Mouse (Mus musculus) gastrocnemius, postnatal 36 days (tissue): ENCODE data around the gene Myog. TPM values are rescaled to one million over a fixed set of nuclear protein-coding genes. Genes with fewer than 3 reads are reported as not detected.

Experiments used
- total RNA-seq, 2 experiments: library from RNA; stranded (reverse); gene quantifications; 2 replicates each; pipeline ENCODE4 v1.2.3; 2021

Myog gene
- total RNA-seq, 2 experiments from 2014 or later, result 20.1 to 20.9 TPM

Other genes with a start within 250 kb of the Myog start
- gene Btg2, start 210.9 kb upstream of the Myog start, total RNA-seq, result 10 to 100 TPM; 31.5 to 54.9 TPM
- not detected for gene Chit1, start 178.7 kb upstream of the Myog start, total RNA-seq
- 1 to 10 TPM in 1 of 2 experiments, under 1 TPM in 1; 0.64 to 1.8 TPM for gene Chil1, start 107.8 kb upstream of the Myog start, total RNA-seq
- gene Mybph, start 96.5 kb upstream of the Myog start, total RNA-seq, result 100 to 1,000 TPM; 547 to 589 TPM
- under 1 TPM; 0.33 to 0.59 TPM for gene Adora1, start 54.6 kb upstream of the Myog start, total RNA-seq
- gene Ppfia4, start 42.9 kb downstream of the Myog start, total RNA-seq, result 1 to 10 TPM in 1 of 2 experiments, under 1 TPM in 1; 0.99 to 1.2 TPM
- gene Tmem183a, start 72.0 kb downstream of the Myog start, total RNA-seq, result 10 to 100 TPM; 11.6 to 16.9 TPM
- gene 4933406M09Rik, start 96.0 kb downstream of the Myog start, total RNA-seq, result not detected
- gene Cyb5r1, start 115.6 kb downstream of the Myog start, total RNA-seq, result 10 to 100 TPM; 76.6 to 96.3 TPM
- 100 to 1,000 TPM; 158 to 166 TPM for gene Adipor1, start 125.4 kb downstream of the Myog start, total RNA-seq
- gene Klhl12, start 165.5 kb downstream of the Myog start, total RNA-seq, result 10 to 100 TPM; 14.4 to 15.1 TPM
- 1 to 10 TPM; 5.1 to 5.5 TPM for gene Rabif, start 204.7 kb downstream of the Myog start, total RNA-seq